Mouse (Mus musculus) ES-E14 (cell line): ENCODE data around the gene Rpl5.

ENCODE experiments used
- HCFC1 ChIP-seq: IDR thresholded peaks from 2 replicates; pipeline ENCODE4 v1.6.1; 2012; ENCODE audit warnings: low read length, inconsistent platforms, borderline replicate concordance; ENCODE audit not compliant: insufficient read depth
- MAFK ChIP-seq: IDR thresholded peaks from 2 replicates; pipeline ENCODE4 v1.6.1; 2014; ENCODE audit warnings: mild to moderate bottlenecking, low read depth, low read length, inconsistent platforms; ENCODE audit not compliant: insufficient read depth
- ZNF384 ChIP-seq: IDR thresholded peaks from 2 replicates; pipeline ENCODE4 v1.6.1; 2012; ENCODE audit warnings: low read depth, low read length, inconsistent platforms

- TF ChIP-seq MAFK (no peak), HCFC1 (no peak), ZNF384 (no peak)
Observed at GRCm38 (mm10) chr5:107853807-107854206, 46.5 kb upstream of the Rpl5 start.
